Mouse (Mus musculus) erythroid progenitor cell, adult 5-6 weeks (primary cell): ENCODE data around the gene Cpn1. TPM values are rescaled to one million over a fixed set of nuclear protein-coding genes. Genes with fewer than 3 reads are reported as not detected.

Experiments used
- ATAC-seq: replicated peaks from 2 replicates; pipeline ENCODE4 v1.8.0; 2016; ENCODE audit warnings: moderate number of reproducible peaks, mild to moderate bottlenecking, moderate TSS enrichment, inconsistent platforms; ENCODE audit not compliant: poor library complexity, low FRiP score, severe bottlenecking
- total RNA-seq, 2 experiments: library from RNA; stranded (forward) in 1 of 2; stranded (reverse) in 1 of 2; fragments of 150-400 nt in 1 of 2; fragments of 186-747, 209-891 nt in 1 of 2; gene quantifications; 2 replicates each; pipeline versions ENCODE4 v1.2.3 to v1.2.4; 2015 to 2017; ENCODE audit warnings: low replicate concordance in 2 of 2

Cpn1 gene
- total RNA-seq (2015; ENCODE audit: low replicate concordance) (not detected in 2 replicates), total RNA-seq (2017; ENCODE audit: low replicate concordance) (not detected in 2 replicates)

DNA sequence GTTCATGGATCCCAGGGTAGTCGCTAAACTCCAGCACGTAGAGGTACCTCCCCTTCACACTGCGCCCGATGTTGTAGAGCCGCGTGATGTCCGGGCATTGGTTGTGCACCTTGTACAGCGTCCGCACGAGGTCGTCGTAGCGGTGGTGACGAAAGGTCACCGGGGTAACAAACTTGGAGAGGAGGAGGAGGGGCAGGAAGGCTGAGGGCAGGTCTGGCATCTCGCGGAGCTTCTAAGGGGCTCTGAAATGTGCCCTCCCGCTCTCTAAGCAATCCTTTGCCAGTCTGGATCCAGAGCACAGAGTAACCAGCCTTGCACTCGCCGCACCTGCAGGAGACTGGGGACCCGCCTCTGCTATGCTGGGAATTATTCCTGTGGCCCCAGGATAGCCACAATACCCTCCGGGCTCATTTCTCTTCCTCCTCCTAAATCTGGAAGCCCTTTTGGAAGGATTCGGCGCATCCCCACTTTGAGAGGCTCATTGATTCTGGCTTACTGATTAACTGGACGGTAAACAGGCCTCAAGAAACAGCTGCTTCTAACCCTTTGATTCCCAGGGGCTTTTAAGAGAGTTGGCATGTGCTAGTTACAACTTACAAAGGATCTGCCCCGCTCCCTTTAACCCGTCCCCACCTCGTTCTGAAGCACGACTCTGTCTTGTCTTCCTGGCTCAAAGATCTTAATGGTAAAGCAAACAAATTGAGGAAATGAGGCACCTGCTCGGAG is at the start of gene Cpn1:
Gene Cpn1 (minus strand): TSS at position 488 of the 726 bp plus-strand sequence.
- no peak for ATAC-seq

DNA sequence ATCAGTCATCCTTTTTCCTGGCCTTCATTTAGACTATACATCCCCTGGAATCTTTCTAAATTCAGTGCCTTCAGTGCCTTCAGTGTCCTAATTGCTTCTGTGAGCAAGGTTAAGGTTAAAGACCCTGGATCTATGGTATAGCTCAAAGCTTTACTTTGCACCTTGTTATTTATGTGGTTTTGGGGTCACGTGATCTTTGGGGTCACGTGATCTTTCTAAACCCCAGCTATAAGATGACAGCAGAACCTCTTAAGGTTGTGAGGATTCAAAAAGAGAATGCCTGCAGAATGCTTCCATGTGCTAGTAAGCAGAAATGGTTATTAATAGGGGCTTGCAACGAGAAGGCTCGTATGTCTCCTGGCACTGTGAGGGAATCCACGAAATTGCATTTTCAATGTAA is 47.0 kb upstream of the Cpn1 start:
- ATAC-seq: no peak

DNA sequence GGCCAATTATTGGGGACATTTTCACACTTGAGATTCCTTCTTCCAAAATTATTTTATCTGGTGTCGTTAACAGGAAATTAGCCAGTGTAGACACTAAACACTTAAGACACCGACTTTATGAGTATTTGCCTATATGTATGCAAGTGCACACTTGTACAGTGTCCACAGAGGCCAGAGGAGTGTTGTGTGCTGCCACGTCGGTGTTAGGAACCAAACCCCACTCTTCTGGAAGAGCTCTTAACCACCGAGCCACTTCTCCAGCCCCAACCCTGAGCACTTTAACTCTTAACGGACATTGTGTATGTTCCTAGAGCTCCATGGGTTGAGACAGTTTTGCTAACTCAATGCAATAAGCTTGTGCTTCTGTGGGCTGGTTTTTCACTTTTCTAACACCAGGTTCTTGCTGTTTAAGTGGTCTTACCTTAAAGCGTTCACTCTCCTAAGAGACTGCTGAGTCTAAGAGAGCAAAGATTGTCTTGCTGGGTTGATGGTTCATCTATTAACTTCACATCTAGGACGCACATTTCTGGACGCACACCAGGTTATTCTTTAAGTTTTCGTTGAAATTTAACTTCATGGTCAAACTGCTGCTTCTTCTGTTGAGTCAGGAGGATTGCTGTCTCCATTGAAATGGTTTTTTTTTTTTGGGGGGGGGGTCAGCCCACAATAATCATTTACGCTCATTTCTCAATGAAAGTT is 45.8 kb upstream of the Cpn1 start:
- no peak for ATAC-seq

GRCm38 (mm10) chr19:44030024-44030423 is 43.7 kb upstream of the Cpn1 start:
- no peak for ATAC-seq

DNA sequence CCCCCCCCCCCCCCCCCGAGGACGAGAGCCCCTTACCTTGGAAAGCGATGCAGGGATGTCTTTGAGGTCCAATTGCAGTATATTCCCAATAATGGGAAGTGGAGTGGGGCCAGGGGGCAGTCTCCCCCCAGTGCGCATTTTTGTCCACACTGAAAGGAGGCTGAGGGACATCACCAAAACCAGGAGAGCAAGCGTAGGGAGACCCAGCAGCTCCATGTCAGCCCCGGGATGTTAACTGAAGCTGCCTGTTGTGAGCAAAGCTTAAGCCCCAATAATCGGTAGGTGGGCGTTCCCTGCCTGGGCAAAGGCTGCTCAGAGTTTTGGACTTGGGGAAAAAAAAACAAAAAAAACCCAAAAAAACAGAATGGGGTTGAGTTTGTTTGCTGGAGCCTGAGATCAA is 42.6 kb upstream of the Cpn1 start, which contains the start of gene Cyp2c23:
Gene Cyp2c23 (minus strand): TSS at position 237 of the 400 bp plus-strand sequence.
- ATAC-seq: no peak

DNA sequence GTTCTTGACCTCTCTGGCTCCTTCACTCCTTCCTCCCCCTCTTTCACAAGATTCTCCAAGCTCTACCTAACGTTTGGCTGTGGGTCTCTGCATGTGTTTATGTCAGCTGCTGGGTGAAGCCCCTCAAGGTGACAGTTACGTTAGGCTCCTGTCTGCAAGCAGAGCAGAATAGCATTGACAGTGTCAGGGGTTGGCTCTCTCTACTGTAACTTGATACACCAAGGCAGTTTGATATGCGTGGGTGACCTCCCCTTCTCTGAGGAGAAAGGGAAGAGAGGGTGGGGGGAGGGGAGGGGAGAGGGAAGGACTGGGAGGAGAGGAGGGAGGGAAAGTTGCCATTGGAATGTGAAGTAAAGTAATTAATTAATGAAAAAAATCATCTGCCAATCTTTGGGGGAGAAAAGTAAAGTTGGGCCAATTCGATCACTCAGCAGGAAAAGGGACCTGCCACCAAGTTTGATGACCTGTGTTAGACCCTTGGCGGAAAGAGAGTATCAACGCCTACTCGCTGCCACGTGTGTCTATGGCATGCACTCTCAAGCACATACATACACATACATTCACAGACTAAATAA is 40.7 kb upstream of the Cpn1 start:
- ATAC-seq: no peak

DNA sequence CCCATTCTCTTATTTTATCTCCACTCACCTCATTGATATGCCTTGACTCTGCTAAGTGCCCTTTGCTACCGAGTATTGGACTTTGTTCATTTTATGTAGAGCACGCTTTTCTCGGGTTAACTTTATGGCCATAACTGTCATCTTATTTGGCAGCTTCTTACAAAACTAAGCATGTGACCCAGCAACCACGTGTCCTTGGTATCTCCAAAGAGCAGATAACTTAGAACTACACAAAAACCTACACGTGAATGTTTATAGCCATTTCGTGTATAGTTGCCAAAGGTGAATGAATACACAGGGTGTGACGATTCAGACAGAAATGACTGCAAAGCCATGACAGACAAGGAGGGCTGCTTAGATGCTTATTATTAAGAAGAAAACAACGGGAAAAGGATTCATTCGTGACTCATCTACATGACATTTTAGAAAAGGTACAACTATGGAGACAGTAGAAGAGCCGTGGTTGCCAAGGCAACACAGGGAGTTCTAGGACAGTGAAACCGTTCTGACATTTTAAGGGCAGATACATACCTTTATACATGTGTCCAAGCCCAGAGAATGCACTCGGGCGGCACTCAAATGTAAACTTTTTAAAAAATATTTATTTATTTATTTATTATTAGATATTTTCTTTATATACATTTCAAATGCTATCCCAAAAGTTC is 38.7 kb upstream of the Cpn1 start:
- no peak for ATAC-seq

DNA sequence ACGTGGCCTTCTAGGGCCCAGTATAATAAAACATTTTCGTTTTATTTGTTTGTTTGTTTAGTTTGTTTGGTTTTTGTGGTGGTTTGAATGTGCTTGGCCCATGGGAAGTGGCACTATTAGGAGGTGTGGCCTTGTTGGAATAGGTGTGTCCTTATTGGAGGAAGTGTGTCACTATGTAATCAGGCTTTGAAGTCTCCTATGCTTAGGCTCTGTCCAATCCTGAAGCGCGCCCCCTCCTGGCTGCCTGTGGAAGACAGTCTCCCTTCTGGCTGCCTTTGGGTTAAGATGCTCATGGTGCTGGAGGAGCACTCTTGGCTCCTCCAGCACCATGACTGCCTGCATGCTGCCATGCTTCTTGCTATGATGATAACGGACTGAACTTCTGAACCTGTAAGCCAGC is 36.7 kb upstream of the Cpn1 start:
- no peak for ATAC-seq

DNA sequence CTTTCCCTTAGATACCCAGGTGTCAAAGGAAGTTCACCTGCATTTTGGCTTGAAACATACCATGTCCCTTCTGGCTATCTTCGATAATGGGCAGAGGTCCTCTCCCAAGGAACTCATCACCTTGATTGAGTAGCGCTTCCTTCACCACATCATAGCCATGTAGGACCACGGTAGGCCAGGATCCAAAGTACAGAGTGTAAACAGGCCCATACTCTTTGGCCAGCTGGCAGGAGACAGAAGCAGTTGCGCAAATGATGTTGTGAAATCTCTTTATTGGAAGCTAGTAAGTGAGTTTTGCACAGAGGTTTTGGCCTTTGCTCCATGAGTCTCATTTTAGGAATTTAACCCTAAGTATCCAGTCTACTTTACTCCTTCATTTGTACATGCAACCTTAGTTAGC is 35.1 kb upstream of the Cpn1 start:
- ATAC-seq: no peak

- no peak for ATAC-seq
Observed at GRCm38 (mm10) chr19:44019739-44020138, 33.4 kb upstream of the Cpn1 start.

DNA sequence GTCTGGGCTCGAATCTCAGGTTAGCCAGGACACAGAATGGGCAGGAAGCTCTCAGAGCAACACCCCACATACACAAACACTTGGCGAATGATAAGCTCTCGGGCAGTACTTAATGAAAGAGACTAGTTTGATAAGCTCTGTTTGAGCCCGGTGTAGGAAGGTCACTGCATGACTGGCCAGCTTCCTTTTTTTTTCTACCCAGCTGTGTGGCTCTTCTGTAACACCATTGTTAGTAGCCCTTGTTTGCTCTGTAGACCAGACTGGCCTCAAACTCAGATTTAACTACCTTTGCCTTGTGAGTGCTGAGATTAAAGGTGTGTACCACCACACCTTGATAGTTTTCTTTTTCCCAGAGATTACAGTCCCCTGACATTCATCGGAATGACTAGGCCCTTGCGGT is 27.5 kb upstream of the Cpn1 start:
- ATAC-seq: no peak

GRCm38 (mm10) chr19:44008784-44009183 is 22.4 kb upstream of the Cpn1 start:
- no peak for ATAC-seq

DNA sequence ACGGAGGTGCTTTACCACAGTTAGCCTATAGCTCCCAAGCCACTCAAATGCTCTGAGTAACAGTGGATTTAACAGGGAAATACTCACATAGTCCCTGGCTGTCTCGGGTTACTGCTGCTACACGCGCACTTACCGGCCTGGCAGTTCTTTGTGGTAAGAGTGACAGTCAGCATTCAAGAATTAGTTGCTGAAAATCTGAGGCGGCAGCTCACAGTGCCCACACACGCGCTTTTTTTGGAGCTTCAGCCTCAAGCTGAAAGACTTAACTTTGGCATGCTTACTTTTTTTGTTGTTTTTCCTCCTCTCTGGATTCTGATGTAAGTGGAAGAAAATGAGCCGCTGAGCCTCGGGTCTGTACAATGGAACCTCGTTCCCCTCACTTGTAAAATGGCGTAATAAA is 20.8 kb upstream of the Cpn1 start:
- ATAC-seq: no peak

DNA sequence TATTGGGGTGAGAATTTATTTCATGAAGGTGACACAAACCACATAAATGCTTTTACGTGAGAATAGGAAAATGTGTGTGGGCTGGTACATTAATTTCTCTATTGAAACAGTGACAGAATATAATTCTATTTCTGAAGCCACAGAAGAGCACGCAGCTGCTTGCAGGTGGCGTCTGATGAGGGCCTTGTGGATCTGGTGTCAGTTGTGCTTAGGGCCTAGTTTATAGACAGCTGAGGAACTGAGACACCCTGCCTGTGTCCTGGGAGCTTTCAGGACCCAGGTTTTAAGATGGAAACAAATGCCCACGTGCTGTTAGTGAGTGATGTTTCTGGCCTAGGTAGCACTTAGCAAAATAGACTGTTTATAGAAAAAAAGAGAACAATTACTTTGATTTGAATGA is 18.7 kb upstream of the Cpn1 start:
- ATAC-seq: no peak

DNA sequence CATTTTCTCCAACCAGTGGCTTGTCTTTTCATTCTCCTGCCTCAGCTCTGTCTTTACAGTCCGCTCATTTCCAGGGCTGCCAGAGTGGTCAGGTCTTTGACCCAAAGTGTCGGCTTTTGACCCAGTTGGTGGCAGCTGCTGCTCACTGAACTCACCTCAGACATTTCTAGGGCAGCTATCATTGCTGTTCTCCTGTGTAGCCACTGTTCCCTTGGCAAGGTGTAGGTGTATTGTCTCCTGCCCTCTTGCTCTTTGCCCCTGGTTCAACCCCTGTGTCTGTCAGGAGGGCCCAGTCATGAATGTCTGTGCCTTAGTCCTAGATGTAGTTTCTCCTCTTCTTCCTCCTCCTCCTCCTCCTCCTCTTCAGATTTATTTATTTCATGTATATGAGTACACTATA is 17.9 kb upstream of the Cpn1 start:
- no peak for ATAC-seq

DNA sequence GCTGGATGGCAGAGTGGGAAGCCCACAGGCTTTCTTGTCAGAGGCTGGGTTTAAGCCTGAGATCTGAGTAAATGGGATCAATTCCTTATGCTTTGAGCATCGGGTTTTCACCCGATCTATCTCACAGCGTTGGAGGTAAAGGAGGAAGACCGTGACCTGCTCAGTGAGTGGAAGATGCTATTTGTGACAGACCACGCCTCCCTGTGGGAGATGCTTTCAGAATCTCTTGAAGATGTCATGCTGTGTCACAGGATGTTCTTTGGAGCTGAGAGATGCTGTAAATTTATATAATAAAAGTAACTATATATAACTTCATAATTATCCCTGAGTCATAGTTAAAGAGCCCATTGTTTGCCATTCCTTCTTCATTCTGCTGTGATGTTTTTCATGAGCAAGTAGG is 14.4 kb upstream of the Cpn1 start:
- no peak for ATAC-seq

DNA sequence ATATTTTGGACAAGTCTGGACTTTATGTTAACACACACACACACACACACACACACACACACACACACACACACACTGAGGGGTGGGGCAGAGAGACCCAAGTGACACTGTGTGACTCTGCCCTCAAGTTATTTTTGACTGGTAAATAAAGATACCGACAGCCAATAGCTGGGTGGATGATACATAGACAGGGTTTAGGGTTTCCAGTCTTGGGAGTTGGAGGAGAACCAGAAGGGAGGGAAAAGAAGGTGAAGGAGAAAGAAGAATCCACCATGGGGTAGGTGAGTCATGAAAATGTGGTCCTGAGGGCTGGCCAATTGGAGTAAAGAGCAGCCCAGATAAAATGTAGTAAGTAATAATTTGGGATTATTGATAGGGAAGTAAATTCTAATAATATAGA is 13.7 kb upstream of the Cpn1 start:
- ATAC-seq: no peak

- no peak for ATAC-seq
Observed at GRCm38 (mm10) chr19:43998802-43999527, 12.6 kb upstream of the Cpn1 start.

DNA sequence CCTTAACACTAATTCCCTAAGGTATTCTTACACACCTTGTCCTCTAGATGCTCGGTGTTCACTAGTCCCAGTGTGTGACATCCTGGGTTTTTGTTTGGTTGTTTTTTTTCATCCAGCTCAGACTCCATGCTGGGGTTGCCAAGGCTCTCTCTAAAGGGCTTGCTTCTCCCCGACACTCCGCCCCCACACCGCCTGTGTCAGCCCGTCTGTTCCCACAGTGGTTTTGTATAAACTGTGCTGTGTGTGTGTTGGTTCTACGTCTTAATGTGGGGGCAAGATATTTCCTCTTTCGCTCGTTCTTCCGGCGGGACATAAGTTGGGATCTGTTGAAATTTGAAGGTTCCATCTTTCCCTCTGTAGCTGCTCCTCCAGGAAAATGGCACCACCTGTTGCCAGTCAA is 11.7 kb upstream of the Cpn1 start:
- no peak for ATAC-seq

GRCm38 (mm10) chr19:43995427-43995826 is 9.1 kb upstream of the Cpn1 start:
- ATAC-seq: no peak
